Mouse (Mus musculus) spleen, adult 2 months (tissue): ENCODE measurements around the gene Mrap.

ENCODE experiments used
- CTCF ChIP-seq: fragments of 200-500 bp; IDR thresholded peaks from 2 replicates; pipeline ENCODE4 v1.5.1; 2011; ENCODE audit warnings: mild to moderate bottlenecking, inconsistent platforms; ENCODE audit not compliant: insufficient read depth, insufficient read length, insufficient replicate concordance; ENCODE audit errors: extremely low read depth
- POLR2A ChIP-seq: fragments of 200-500 bp; IDR thresholded peaks from 2 replicates; pipeline ENCODE4 v1.6.1; 2011; ENCODE audit warnings: low read depth, low read length, inconsistent platforms

DNA sequence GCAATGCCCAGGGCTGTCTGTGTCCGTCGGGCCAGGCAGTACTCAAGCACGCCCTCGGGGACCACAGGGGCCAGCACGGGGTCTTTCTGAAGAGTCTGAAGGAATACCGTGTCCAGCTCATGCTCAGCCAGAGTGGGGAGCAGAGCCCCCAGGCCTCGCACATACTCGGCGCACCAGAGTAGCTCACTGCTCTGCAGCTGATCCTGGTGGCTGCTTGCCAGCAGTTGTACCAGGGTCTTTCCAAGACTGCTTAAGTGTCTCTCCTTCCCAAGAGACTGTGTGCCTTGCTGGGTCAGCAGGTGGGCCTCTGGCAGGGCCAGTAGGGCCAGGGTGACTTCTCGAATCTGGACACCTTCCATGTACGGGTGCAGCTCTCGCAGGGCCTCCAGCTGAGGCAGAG, 36.2 kb downstream of the Mrap start:
- TF ChIP-seq CTCF = no peak
- TF ChIP-seq POLR2A = no peak
